Mouse (Mus musculus) embryonic facial prominence, embryonic 13.5 days (tissue): ENCODE data around the gene Fmo4. TPM values are rescaled to one million over a fixed set of nuclear protein-coding genes. Genes with fewer than 3 reads are reported as not detected.
A peak's percentile ranks its signal among the peaks of the same experiment; 100 is the strongest.

Experiments
- ATAC-seq: fragments of 200-750 bp; cut with Nextera tagmentation; 2 replicates; pipeline ENCODE4 v1.8.0; 2017; ENCODE audit warnings: low read depth; ENCODE audit not compliant: insufficient number of reproducible peaks, insufficient read depth, low FRiP score, low TSS enrichment
- H3K27ac ChIP-seq: fragments of 300-500 bp; sonication (generic); 2 replicates; pipeline ENCODE4 v1.5.1; 2015; ENCODE audit warnings: moderate library complexity, mild to moderate bottlenecking, inconsistent platforms
- H3K27me3 ChIP-seq: fragments of 300-500 bp; sonication (generic); 2 replicates; pipeline ENCODE4 v1.6.1; 2015; ENCODE audit warnings: mild to moderate bottlenecking, inconsistent platforms
- H3K36me3 ChIP-seq: fragments of 300-500 bp; sonication (generic); 2 replicates; pipeline ENCODE4 v1.6.1; 2015; ENCODE audit warnings: mild to moderate bottlenecking, inconsistent platforms
- H3K4me1 ChIP-seq: fragments of 300-500 bp; sonication (generic); 2 replicates; pipeline ENCODE4 v1.6.1; 2015; ENCODE audit warnings: inconsistent platforms
- H3K4me2 ChIP-seq: fragments of 300-500 bp; sonication (generic); 2 replicates; pipeline ENCODE4 v1.6.1; 2015; ENCODE audit warnings: moderate library complexity, mild to moderate bottlenecking, inconsistent platforms
- H3K4me3 ChIP-seq: fragments of 300-500 bp; sonication (generic); 2 replicates; pipeline ENCODE4 v1.5.1; 2015; ENCODE audit warnings: mild to moderate bottlenecking, inconsistent platforms
- H3K9ac ChIP-seq: fragments of 300-500 bp; sonication (generic); 2 replicates; pipeline ENCODE4 v1.6.1; 2015; ENCODE audit warnings: mild to moderate bottlenecking, inconsistent platforms
- H3K9me3 ChIP-seq: fragments of 300-500 bp; sonication (generic); 2 replicates; pipeline ENCODE4 v1.6.1; 2016; ENCODE audit warnings: inconsistent platforms
- WGBS: fragments of 180-500 bp; shearing (Covaris S2); methylation state at CpG from one replicate; pipeline ENCODE4 v1.1.7; 2015; ENCODE audit warnings: mixed read lengths; 5-methylcytosine and 5-hydroxymethylcytosine counted together
- polyA plus RNA-seq: library from polyadenylated mRNA; unstranded; fragments of >200 nt; fragmentation: Nextera tagmentation; extraction: Ambion mirVana; gene quantifications from 2 replicates; pipeline ENCODE4 v1.2.1, GENCODE M21; 2015

Fmo4 gene
- polyA plus RNA-seq, result 0.46 and 0.67 TPM in 2 replicates

DNA sequence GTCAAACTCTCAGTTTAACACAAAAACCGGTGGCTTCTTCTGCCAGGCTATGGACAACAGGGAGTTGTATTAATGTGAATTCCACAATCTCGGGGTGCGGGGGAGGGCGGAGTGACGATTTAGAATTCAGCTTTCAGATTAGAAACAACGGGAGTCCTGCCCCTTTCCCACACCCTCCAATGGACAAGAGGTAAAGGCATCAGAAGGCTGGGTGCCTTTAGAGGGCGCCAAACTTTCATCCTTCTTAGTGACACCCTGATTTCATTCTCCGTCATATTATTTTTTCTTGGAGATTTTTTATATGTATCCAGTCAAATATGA, at the start of gene Fmo4:
Gene Fmo4, minus strand, starts transcription at position 137 of the 321 bp plus-strand sequence.
- ATAC-seq, result no peak
- Histone ChIP-seq H3K27ac (no peak within 1 kb of the TSS), H3K9me3 (no peaks in the 10 kb centered on the region), H3K4me1 (no peaks in the 10 kb centered on the region), H3K4me3 (no peak within 1 kb of the TSS), H3K9ac (no peak within 1 kb of the TSS), H3K27me3 (no peaks in the 10 kb centered on the region), H3K4me2 (peak within 1 kb of the TSS; percentile 24; the same call in 1 of the 2 replicates), H3K36me3 (no peaks in the 10 kb centered on the region)
- 46% methylated on average over 8 of the region's 8 CpGs for WGBS

DNA sequence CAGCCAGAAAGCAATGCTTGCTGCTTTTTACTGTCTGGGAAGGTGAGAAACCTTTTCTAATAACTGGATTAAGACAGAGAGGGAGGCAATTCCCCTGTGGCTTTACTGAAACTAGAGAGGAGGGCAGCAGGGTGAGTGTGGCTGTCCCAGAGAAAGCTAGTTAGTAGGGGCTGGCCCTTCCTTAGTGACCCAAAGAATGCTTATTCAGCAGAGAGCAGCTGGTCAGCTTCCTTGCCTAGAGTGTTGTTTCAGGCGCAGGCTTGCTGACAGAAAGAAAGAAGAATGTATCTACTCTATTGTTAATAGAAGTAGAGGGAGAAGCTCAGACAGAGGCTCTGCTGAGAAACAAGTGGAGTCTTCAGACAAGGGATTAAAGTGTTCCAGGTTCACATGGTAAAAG, 48.6 kb upstream of the Fmo4 start:
- Histone ChIP-seq H3K4me2 (no peak overlapping the region), H3K4me3 (no peak overlapping the region), H3K9me3 (no peaks in the 10 kb centered on the region), H3K27ac (no peak overlapping the region), H3K36me3 (no peaks in the 10 kb centered on the region), H3K9ac (no peak overlapping the region), H3K27me3 (no peaks in the 10 kb centered on the region), H3K4me1 (peaks cover 33% of the 10 kb centered on the region)
- no peak for ATAC-seq
- 33% methylated on average over 1 of the region's 1 CpGs for WGBS

DNA sequence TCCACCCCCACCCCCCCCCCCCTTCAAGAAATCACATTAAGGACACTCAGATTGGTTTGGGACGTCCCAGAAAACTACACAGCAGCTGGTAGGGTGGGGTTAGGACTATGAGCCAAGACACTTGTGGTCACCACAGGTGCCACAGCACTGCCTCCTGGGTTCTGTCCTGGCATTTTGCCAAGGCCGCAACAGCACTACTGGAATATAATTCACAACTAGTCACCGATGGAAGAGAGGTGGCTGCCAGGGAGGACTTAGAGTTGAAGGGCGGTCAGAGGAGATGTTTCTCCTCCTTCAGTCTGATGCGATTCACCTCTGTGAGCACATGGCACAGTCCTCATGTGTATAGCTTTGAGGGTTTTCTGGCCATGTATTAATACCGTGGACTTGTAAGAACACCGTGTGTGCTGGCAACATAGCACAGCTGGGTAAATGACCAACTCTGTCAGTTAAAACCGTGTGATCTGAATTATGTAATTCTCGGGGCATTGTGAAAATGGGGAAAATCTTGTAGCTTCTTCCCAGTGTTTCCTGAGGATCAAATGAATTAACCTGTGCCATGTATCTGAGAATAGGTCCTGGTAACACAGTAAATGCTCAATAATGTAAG, 46.3 kb upstream of the Fmo4 start:
- no peak overlapping the region for H3K9ac ChIP-seq
- H3K4me2 ChIP-seq, result peak overlapping the region; percentile 55
- H3K27me3 ChIP-seq, result no peaks in the 10 kb centered on the region
- H3K9me3 ChIP-seq, result no peaks in the 10 kb centered on the region
- no peaks in the 10 kb centered on the region for H3K36me3 ChIP-seq
- 64% methylated on average over 9 of the region's 9 CpGs for WGBS
- peaks cover 34% of the 10 kb centered on the region for H3K4me1 ChIP-seq
- ATAC-seq, result peak; percentile 29; the same call in 1 of the 2 replicates
- H3K27ac ChIP-seq, result peak overlapping the region; percentile 88; the same call in 1 of the 2 replicates
- H3K4me3 ChIP-seq, result no peak overlapping the region

DNA sequence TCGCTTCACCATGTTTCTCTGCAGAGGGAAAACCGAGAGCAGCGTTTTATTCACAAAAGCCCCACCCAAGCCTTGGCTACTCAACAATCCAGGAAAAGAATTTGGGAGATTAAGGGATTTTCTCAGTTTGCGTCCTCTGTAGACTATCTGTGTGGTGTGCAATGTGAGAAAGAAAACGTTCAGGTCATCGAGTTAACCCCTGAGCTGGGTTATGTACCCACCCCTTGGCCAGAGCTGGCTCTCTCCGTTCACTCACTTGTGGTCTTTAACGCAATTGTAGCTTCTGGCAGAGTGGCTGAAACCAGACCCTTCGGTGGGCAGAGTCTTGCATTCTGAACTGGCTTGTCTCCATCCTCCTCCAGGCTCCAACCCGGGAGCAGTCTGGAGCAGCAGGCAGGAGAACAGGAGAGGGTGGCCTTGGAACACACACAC, 45.8 kb upstream of the Fmo4 start:
- Histone ChIP-seq H3K9me3 (no peaks in the 10 kb centered on the region), H3K27ac (peak overlapping the region; percentile 88), H3K4me2 (peak overlapping the region; percentile 55), H3K36me3 (no peaks in the 10 kb centered on the region), H3K9ac (0 out of 2 replicates have a peak overlapping the region, but pooled peaks have one; percentile 27), H3K27me3 (no peaks in the 10 kb centered on the region), H3K4me1 (peaks cover 34% of the 10 kb centered on the region), H3K4me3 (peak overlapping the region; percentile 30)
- WGBS, result 22% methylated on average over 10 of the region's 10 CpGs
- peak; percentile 60; the same call in 1 of the 2 replicates for ATAC-seq

DNA sequence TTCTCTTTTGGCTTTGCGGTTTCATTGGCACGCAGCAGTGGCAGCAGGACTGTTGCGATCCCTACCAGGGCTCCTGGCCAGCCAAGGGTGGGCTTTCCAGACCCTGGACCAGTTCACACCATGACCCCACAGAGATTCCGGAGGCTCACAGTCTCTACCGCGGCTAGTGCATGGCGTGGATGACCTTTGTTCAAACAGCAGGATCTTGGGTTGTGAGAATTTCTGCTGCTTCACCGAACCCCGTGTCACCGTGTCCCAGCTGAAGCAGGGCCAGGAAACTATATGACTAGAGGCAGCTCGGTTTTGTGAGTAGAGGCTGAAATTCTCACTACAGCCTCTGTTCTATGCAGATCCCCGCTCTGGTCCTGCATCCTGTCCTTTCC, 45.0 kb upstream of the Fmo4 start:
- H3K4me1 ChIP-seq, result peaks cover 34% of the 10 kb centered on the region
- no peaks in the 10 kb centered on the region for H3K27me3 ChIP-seq
- no peaks in the 10 kb centered on the region for H3K36me3 ChIP-seq
- H3K4me3 ChIP-seq, result peak overlapping the region; percentile 30
- peak overlapping the region; percentile 55 for H3K4me2 ChIP-seq
- no peaks in the 10 kb centered on the region for H3K9me3 ChIP-seq
- ATAC-seq, result no peak
- peak overlapping the region; percentile 88 for H3K27ac ChIP-seq
- peak overlapping the region; percentile 65 for H3K9ac ChIP-seq
- WGBS, result 43% methylated on average over 12 of the region's 12 CpGs

DNA sequence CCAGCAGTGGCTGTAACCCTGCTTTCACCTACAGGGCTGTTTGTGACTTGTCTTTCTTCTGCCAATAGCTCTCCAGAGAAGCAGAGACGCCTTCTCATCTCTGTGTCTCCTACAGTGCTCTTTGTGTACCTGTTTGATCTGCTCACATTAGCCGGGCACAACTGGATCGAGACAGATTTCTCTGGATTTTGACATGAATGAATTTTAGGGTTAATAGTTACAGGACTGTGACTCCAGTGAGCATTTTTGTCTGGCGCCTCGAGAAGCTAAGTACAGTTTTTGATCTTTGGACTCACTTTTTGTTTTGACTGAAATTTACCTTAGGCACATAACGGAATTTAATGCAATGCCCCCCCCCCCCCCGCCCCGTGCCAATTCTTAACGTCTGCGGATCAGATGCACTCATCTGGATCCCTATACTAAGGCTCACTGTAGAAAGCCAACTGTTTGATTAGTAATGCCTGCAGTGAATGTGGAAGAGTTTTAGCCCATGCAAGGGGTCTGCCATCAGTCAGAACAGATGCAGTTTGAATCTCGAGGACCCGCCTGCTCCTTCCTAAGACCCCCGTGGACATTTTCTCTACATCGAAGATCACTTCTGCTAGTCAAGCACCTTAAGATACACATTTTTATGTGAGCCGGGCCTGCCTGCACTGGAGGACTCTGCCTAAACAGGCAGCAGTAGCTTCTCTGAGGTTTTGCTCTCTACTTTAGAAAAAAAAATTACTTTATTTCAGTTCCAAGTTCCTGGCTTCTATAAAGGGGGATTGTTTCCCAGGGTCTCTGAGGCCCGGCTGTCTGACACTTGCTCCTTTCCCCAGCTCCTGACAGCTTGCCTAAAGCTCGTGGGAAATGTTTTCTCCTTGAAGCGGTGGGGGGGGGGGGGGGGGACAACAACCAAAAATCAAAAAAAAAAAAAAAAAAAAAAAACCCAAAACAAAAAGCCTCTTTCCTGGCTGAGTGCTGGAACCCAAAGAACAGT, 44.3 kb upstream of the Fmo4 start:
- H3K4me3 ChIP-seq, result peak overlapping the region; percentile 30
- H3K27ac ChIP-seq, result peak overlapping the region; percentile 88
- H3K27me3 ChIP-seq, result no peaks in the 10 kb centered on the region
- no peaks in the 10 kb centered on the region for H3K9me3 ChIP-seq
- peak overlapping the region; percentile 65 for H3K9ac ChIP-seq
- H3K36me3 ChIP-seq, result no peaks in the 10 kb centered on the region
- peak overlapping the region; percentile 55 for H3K4me2 ChIP-seq
- ATAC-seq, result no peak
- peaks cover 41% of the 10 kb centered on the region for H3K4me1 ChIP-seq
- 22% methylated on average over 18 of the region's 18 CpGs for WGBS

DNA sequence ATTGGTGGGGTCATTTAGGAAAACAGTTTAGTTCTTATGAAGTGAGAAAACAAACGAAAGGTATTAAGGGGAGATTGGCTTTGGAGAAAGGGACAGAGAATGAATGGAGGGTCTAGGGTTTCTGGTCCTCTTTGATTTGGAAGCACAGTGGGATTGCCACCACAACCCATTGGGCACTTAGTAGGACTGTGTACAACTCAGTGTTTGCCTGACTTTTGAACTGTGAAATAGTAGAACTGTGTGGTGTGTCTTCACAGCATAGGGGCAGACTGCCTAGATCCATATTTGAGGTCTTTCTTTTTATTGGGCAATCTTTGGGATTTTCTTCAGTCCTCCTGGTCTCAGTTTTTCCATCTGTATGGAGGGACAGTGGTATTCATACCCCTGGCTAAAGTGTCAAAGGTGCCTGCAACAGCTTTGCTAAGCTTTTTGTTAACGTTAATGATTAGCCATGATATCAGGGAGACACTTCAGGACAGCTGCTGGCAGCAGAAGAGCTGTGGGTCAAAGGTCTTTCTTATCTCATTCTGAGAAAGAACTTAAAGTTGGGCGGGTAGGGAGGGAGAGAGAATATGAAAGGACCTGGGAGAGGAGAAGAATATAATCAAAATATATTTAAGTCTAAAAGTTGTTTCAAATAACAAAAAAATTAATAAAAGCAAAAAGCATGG, 40.2 kb upstream of the Fmo4 start:
- H3K36me3 ChIP-seq, result no peaks in the 10 kb centered on the region
- no peak overlapping the region for H3K4me3 ChIP-seq
- no peak overlapping the region for H3K4me2 ChIP-seq
- no peaks in the 10 kb centered on the region for H3K9me3 ChIP-seq
- no peaks in the 10 kb centered on the region for H3K27me3 ChIP-seq
- H3K9ac ChIP-seq, result no peak overlapping the region
- H3K4me1 ChIP-seq, result peaks cover 28% of the 10 kb centered on the region
- no peak for ATAC-seq
- WGBS, result 70% methylated on average over 3 of the region's 3 CpGs
- H3K27ac ChIP-seq, result peak overlapping the region; percentile 55; the same call in 1 of the 2 replicates

DNA sequence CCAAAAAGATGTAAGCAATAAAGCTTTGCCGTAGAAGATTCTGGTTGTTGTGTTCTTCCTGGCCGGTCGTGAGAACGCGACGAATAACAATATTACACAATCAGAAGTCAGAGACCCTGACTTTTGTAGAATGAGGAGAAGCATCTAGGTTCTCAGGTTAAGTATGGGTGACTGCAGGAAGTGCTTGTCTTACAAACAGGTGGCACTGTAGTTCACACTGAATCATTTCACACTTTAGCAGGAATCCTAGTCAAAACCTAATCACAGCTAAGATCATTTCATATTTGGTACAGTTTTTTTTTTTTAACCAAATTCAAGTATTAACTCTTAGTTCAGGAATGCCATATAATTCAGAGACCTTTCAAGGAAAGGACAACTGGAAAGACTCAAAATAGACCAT, 33.8 kb upstream of the Fmo4 start:
- Histone ChIP-seq H3K9me3 (no peaks in the 10 kb centered on the region), H3K36me3 (no peaks in the 10 kb centered on the region), H3K4me3 (no peak overlapping the region), H3K27ac (no peak overlapping the region), H3K4me1 (peaks cover under 1% of the 10 kb centered on the region; the same call in 1 of the 2 replicates), H3K9ac (no peak overlapping the region), H3K27me3 (no peaks in the 10 kb centered on the region), H3K4me2 (no peak overlapping the region)
- 94% methylated on average over 6 of the region's 6 CpGs for WGBS
- ATAC-seq, result no peak

DNA sequence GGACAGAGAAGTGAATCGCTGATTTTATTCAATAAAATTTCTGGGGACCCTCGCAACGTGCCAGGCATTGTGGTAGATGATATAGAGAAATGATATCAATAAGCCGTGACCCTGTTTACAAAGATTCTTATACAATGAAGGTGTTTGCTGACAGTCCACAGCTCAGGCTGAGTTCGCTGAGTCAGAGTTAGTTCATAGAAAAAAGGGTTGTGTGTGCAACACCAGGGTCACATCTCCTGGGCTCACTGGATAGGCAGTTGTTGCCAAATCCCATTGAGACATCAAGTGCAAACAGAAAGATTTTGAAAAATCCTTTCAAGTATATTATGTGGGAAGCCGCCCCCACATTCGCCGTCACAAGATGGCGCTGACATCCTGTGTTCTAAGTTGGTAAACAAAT, 26.4 kb upstream of the Fmo4 start:
- Histone ChIP-seq H3K36me3 (no peaks in the 10 kb centered on the region), H3K9ac (no peak overlapping the region), H3K27me3 (no peaks in the 10 kb centered on the region), H3K9me3 (no peaks in the 10 kb centered on the region), H3K4me2 (no peak overlapping the region), H3K4me3 (no peak overlapping the region), H3K27ac (no peak overlapping the region), H3K4me1 (no peaks in the 10 kb centered on the region)
- ATAC-seq, result no peak
- 95% methylated on average over 9 of the region's 9 CpGs for WGBS

DNA sequence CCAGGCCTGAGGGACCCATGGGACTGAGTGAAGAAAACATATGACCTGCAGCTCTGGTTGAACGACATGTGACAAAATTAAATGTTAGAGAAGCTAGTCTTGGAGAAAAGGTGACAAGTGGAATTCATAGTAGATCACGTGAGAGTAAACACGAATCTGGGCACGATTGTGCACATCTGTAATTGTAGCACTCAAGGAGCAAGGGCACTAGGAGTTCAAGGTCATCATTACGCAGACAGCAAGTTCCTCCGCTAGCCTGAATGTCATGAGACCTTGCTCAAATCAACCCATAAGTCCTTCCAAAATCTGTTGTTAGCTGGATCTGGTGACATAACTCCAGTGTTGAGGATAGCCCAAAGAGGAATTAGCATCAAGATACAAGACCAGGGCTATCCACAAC, 25.2 kb upstream of the Fmo4 start:
- Histone ChIP-seq H3K4me3 (no peak overlapping the region), H3K9me3 (no peaks in the 10 kb centered on the region), H3K4me1 (no peaks in the 10 kb centered on the region), H3K27me3 (no peaks in the 10 kb centered on the region), H3K4me2 (no peak overlapping the region), H3K27ac (no peak overlapping the region), H3K9ac (no peak overlapping the region), H3K36me3 (no peaks in the 10 kb centered on the region)
- WGBS, result 90% methylated on average over 6 of the region's 6 CpGs
- no peak for ATAC-seq

DNA sequence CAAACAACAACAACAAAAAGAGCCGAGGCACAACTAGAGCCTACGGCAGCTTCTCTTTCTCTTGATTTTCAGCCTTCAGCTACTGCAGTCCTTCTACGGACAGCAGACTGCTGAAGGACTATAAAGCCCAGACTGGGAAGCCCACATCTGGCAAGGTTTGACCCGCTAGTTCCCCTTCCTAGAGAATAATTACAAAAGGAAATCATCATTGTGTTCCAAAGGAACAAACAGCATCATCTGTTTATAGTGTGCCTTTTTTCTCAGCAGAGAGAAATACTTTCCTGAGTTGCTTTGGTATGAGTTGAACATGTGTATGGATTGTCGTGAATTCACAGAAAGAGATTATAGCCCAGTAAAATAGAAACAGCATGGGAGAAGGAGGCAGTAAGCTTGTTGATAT, 20.6 kb upstream of the Fmo4 start:
- no peak for ATAC-seq
- 56% methylated on average over 5 of the region's 5 CpGs for WGBS

More for the DNA sequence above, 20.6 kb upstream of the Fmo4 start:
- H3K4me1 ChIP-seq, result 0 out of 2 replicates have a peak, but pooled peaks cover 5% of the 10 kb centered on the region
- no peaks in the 10 kb centered on the region for H3K27me3 ChIP-seq
- no peaks in the 10 kb centered on the region for H3K9me3 ChIP-seq
- H3K36me3 ChIP-seq, result no peaks in the 10 kb centered on the region
- H3K4me3 ChIP-seq, result no peak overlapping the region
- H3K4me2 ChIP-seq, result no peak overlapping the region
- no peak overlapping the region for H3K9ac ChIP-seq
- no peak overlapping the region for H3K27ac ChIP-seq
